ENCODE assay signal across 24 mouse cellular contexts in the genomic region with DNA sequence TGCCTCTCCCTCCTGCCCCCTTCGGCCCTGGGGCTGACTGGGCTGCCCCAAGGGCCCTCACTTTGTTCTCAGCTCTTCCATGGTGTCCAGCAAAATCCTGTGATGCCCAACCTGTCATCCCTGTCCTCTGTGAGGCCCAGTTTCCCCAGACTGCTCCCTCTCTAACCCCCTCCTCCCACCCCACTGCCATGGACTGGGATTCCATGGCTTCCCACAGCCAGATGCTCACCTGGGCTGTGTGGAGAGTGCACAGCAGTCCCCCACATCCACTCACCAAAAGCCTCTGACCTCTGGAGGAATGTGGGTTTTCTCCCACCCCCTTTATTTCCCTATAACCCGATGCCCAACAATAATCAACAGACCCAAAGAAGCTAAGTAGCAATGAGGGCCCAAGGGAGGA.
"Had no signal": no experiment of that assay in that cellular context is flagged by ENCODE, and none has a peak within 500 bp of the region (broad histone marks: within the 10 kb centered on the region; RNA-seq: fewer than 3 reads in every experiment).

No protein-coding gene starts in this region.

- DNase-seq: gastrocnemius, adult 2 months; gastrocnemius, postnatal 10 days; gastrocnemius, postnatal 25 days; heart, adult 18-20 months; heart, postnatal 10 days; heart, postnatal 4 days; kidney, adult 18-20 months; kidney, adult 8-10 months; kidney, postnatal 10 days; kidney, postnatal 25 days; kidney, postnatal 4 days; liver had no signal

- H3K4me2 ChIP-seq: heart, embryonic 11.5 days; hindbrain, embryonic 12.5 days; hindbrain, embryonic 15.5 days; intestine, embryonic 15.5 days; limb, embryonic 12.5 days; liver, embryonic 11.5 days had no signal

- H3K4me1 ChIP-seq: hindbrain, embryonic 10.5 days; hindbrain, embryonic 12.5 days; hindbrain, embryonic 15.5 days; intestine, embryonic 15.5 days; limb, embryonic 10.5 days; limb, embryonic 12.5 days had no signal

- H3K27ac ChIP-seq: gastrocnemius, adult 2 months; hindbrain, embryonic 10.5 days; hindbrain, embryonic 12.5 days; hindbrain, embryonic 15.5 days; intestine, embryonic 15.5 days; layer of hippocampus, adult 2 months; left cerebral cortex, adult 2 months; limb, embryonic 10.5 days; limb, embryonic 12.5 days had no signal

- ATAC-seq: inflammation-experienced regulatory T-cells, adult 6 months; intestine, embryonic 15.5 days; intestine, postnatal 0 days had no signal

- H3K27me3 ChIP-seq: hindbrain, embryonic 12.5 days; hindbrain, embryonic 15.5 days; intestine, embryonic 15.5 days; limb, embryonic 12.5 days had no signal

- H3K36me3 ChIP-seq: hindbrain, embryonic 10.5 days; hindbrain, embryonic 12.5 days; hindbrain, embryonic 15.5 days; intestine, embryonic 15.5 days; limb, embryonic 10.5 days; limb, embryonic 12.5 days had no signal

- H3K9me3 ChIP-seq: hindbrain, embryonic 10.5 days; hindbrain, embryonic 12.5 days; hindbrain, embryonic 15.5 days; intestine, embryonic 15.5 days; limb, embryonic 10.5 days; limb, embryonic 12.5 days had no signal

- H3K9ac ChIP-seq: hindbrain, embryonic 12.5 days; hindbrain, embryonic 15.5 days; intestine, embryonic 15.5 days; limb, embryonic 12.5 days had no signal

- H3K4me3 ChIP-seq: gastrocnemius, adult 2 months; hindbrain, embryonic 10.5 days; hindbrain, embryonic 12.5 days; hindbrain, embryonic 15.5 days; intestine, embryonic 15.5 days; layer of hippocampus, adult 2 months; left cerebral cortex, adult 2 months; limb, embryonic 10.5 days; limb, embryonic 12.5 days had no signal
